Mouse (Mus musculus): ENCODE measurements at regions not wholly inside any gene's neighbourhood (a gene's known extent, or its start where the extent isn't known, plus 50 kb on each side); places are given as distances from the start of the nearest gene placed in this dataset.

DNA sequence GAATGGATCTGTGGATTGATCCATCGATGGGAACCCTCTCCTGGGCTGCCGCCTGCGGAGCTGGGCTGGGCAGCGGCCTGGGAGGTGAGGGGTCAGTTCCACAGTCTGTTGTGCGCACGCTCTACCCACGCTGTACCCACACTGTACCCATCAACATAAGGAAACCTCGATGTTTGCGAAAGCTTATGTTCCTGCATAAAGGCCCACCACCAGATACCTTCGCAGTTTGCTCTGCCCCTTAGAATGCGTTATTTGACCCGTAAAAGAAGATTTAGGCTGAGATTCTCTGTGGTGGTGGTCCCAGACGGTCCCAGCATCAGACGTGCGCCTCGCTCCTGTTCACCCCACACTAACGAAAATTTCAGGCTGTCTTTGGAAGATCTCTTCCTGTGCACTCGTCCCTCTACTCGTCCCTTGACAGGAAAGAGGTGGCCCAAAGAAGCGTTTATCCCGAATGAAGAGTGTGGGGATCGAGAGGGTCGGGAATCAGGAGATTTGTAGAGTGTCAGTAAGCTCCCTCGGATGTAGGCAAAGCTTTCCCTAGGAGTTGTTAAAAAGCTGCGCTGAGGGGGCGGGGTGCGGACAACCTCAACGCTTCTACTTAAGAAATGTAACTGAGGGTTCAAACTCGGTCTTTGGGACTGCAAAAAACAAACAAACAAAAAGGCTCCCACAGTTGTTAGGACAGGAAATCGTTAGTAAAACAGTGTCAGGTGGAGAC is 123.9 kb downstream of the Tmem161b start:
- DNase-seq, result peak; percentile 59

- DNase-seq, result peak; percentile 25
Measured at GRCm38 (mm10) chr13:84346569-84346968, 124.5 kb downstream of the Tmem161b start.

DNA sequence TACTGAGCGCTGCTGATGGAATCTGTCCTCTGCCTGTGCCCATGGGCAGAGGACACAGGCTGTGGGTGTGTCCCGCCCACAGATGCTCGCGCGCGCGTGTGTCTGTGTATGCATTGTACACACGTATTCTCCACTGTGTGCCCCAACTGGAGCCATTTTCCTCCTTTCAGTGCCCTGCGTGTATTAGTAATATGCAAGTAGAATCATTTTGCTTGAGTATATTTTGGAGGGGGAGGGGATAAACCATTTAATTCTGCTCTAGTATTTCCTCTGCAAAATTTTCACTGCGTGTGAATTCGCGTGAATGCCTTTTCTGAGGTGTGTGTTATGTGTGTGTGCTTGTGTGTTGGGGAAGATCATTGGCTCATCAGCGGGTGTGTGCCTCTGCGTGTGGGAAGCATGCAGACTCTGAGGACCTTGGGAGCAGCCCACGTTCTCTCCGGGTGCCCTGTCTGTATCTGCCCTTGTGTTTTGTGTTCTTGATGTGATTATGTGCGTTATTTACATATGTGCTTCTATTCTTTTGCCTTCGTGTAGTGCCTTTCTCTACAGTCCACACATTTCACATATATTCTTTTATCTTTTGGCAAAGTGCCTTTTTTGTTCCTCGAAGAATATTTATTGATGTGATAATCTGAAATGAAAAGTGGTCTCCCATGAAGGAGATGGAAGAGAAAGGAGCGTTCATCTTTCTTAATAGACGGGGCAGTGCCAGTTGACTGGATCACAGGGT is 125.3 kb downstream of the Tmem161b start:
- peak; percentile 79 for DNase-seq

- peak; percentile 100 for DNase-seq
Measured at GRCm38 (mm10) chr13:84347914-84348700, 126.0 kb downstream of the Tmem161b start.

GRCm38 (mm10) chr13:84348701-84348975 is 126.5 kb downstream of the Tmem161b start:
- no peak for DNase-seq

DNA sequence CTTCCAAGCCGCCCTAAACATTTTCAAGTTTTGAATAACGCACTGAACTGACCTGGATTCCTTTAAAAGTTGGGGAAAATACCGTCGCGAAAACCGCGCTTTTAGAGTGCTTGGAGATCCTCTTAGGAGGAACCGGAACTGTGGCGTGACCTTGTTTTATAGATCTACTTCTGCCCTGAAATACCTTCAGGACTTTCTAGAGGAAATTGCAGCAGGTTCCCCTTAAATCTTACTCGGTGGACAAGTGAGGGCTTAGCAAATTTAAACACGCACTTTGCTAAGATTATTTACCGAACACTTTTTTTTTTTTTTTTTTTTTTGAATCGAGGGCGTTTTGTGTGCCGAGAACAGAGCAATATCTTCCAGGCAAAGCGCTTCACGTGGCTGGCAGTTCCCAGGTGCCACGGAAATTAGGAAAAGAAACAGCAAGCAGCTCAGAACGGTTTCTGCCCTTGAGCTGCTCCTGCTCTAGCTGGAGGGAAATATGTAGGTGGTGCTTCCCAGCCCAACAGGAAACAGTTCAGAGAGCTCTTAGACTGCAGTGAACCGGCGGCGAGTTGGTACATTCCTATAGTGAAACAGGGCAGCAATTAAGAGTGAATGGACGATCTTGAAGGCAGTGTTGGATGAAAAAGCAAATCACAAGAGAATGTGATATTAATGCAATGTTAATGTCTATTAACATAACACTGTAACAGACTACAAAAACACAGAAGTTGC is 127.1 kb downstream of the Tmem161b start:
- DNase-seq, result peak; percentile 80

GRCm38 (mm10) chr13:84349721-84350040 is 127.6 kb downstream of the Tmem161b start:
- DNase-seq, result no peak

DNA sequence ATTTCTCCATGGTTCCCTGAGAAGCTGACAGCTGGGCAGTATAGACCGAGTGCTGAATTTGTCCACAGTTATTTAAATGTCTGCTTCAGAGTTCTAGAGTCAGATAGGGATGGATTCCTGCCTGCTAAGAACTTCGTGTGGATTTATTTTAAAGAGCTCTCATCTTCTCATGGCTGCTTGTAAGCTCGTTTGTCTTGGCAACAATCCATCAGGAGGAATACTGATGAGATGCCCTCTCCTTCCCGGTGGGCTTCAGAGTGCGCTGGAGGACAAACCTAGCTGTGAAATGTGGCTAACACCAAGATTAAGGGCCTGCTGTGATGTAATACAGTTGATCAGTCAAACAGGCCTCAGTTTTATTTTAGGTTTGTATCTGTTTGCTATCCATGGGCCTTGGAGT is 128.7 kb downstream of the Tmem161b start:
- no peak for DNase-seq

DNA sequence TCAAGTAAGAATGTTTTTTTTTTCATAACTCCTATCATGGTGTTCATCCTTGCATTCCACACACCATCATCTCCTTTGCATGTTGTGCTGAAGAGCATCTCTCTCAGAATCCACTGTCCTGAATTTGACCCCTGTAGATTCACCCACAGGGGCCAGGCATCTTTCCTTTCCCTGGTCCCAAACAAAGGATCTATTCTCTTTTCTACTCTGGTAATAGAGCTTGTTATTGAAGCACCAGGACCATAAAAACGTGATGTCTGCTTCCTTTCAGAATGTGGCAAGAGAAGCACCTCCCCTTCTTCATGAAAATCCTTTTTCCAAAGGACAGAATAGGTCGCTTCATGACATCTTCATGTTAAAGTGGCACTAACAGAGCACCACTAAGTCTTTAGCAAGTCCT is 134.4 kb downstream of the Tmem161b start:
- DNase-seq, result peak; percentile 62

- DNase-seq, result no peak
Measured at GRCm38 (mm10) chr13:84360536-84360935, 138.4 kb downstream of the Tmem161b start.

DNA sequence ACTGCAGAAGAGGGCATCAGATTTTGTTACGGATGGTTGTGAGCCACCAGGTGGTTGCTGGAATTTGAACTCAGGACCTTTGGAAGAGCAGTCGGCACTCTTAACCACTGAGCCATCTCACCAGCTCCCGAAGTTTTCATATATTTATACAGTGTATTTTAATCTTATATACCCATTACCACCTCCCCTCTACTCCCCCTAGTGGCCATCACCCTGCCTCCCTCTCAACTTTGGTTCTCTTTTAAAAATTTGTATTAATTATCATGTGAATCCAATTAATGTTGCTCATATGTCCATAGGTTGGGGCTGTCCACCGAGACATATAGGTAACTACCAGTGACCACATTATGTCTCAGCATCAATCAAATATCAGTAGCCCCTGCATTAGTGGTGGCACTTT is 142.0 kb downstream of the Tmem161b start:
- no peak for DNase-seq

DNA sequence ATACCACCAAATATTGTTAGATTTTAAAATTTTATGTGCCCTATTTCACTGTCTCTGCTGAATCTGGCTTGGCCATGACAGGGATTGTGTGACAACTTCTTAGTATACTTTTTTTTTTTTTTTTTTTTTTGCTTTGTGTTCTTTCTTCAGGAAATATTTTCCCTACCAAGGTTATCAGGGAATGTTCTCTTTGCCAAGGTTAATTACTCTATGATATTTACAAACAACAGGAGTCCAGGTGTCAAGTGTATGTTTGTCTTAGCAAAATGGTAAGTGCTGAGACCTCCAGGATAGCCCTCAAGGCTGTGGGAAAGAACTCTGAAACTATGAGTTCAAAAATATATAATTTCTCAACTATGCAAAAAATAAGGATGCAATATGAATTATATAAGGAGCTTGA is 143.4 kb downstream of the Tmem161b start:
- no peak for DNase-seq

GRCm38 (mm10) chr13:84366017-84366416 is 143.9 kb downstream of the Tmem161b start:
- no peak for DNase-seq

DNA sequence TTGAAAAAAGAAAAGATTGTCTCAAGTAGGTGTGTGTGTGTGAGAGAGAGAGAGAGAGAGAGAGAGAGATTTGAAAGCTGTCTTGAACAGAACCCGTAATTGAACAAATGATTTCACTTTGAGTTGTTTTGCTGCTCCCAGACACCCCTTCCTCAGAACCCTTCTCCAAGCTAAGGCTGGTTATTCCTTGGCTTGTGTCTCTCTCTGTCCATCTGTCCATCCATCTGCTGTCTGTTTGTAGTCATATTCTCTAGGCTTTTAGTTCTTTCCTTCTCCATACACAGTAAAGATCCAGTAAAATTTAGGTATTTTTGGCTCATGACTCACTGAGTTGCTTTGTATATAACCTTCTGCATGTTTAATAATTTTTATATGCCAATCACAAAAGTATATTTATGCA is 144.7 kb downstream of the Tmem161b start:
- no peak for DNase-seq

DNA sequence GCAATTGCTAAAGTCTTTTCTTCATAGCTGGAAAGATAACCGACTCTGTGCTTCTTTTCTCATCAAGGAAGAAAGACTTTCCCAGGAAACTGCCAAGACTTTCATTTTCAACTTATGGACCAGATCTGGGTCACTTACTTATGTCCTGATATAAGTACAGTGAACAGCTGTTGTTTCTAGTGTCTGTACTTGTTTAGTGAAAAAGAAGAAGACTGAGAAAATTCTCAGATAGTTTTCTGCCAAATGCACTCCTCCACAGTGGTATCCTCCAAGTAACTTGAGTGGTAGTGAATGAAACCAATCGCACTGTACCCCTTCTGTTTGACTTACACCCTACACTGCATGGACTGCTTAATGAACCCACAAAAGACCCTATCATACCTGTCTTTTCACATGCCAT is 146.1 kb downstream of the Tmem161b start:
- DNase-seq, result no peak

- DNase-seq, result peak; percentile 36
Measured at GRCm38 (mm10) chr13:84374711-84375257, 152.7 kb downstream of the Tmem161b start.

- no peak for DNase-seq
Measured at GRCm38 (mm10) chr13:84375941-84376340, 153.8 kb downstream of the Tmem161b start.

- DNase-seq, result no peak
Measured at GRCm38 (mm10) chr13:84378553-84379332, 156.6 kb downstream of the Tmem161b start.

DNA sequence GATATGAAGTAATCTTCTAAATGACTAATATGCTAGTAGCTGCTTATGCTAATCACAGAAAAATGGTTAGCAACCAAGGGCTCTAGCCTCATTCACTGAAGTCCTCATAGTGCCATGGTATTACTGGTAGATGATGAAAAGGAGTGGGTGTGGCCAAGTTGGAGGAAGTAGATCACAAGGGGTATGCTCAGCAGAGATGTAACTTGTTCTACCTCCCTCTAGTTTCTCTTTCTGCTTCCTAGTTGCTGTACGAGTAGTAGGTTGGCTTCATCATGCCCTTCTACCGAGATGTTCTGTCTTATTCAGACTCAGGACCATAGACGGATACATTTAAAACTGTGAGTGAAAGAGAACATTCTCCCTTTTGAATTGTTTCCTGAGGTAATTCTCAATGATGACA is 169.5 kb downstream of the Tmem161b start:
- no peak for DNase-seq

DNA sequence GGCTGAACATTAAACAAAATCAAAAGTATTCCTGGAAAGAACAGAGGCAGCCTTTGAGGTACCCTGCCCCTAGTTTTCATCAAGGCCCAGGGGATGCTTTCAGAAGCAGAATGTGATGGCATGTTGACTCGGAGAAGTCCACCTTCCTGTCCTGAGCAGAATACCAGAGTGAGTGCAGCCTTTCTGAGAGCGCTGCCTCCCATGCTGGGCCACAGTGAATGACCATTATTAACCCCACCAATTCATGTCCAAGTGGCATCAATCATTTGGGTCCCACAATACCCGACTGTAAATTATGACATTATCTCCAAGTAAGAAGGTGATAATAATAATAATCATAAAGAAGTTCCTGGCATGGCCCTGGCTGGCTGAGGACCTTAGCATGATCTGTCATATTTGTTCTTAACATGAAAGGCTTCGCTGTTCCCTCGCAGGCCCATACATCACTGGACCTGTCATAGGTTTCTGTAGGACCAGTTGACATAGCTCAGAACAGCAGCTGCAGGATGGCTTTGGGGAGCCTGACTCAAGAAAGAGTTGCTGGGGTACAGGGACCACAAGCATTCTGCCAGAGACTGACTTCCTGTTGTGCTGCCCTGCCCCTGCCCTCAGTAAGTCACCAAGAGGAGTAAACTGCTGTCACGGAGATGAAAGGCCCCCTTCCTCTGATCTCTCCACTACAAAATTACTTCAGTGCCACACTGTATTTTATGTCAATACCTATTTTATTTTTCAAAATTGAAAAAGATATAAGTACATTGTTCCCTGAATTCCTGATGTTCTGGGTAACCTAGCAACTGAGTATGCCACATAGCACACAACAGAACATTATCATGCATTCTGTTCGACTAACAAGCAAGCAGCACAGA is 176.6 kb downstream of the Tmem161b start:
- DNase-seq, result no peak
